Mouse (Mus musculus) brain, embryonic 14.5 days (tissue): ENCODE results near the gene Pex3.

Experiments
- CTCF ChIP-seq: fragments of 200-500 bp; IDR thresholded peaks from 2 replicates; pipeline ENCODE4 v1.5.1; 2012; ENCODE audit warnings: inconsistent platforms, mild to moderate bottlenecking, moderate library complexity, borderline replicate concordance; ENCODE audit not compliant: insufficient read depth, insufficient read length; ENCODE audit errors: extremely low read depth
- POLR2A ChIP-seq: fragments of 200-500 bp; IDR thresholded peaks from 2 replicates; pipeline ENCODE4 v1.6.1; 2012; ENCODE audit warnings: mild to moderate bottlenecking, inconsistent platforms, borderline replicate concordance; ENCODE audit not compliant: poor library complexity, insufficient read depth, insufficient read length, severe bottlenecking; ENCODE audit errors: extremely low read depth

GRCm38 (mm10) chr10:13521857-13522256 lies 31.1 kb downstream of the Pex3 start:
- TF ChIP-seq CTCF (no peak), POLR2A (no peak)
